Mouse (Mus musculus): ENCODE results near the gene Lgr4.

The Lgr4 gene

DNA sequence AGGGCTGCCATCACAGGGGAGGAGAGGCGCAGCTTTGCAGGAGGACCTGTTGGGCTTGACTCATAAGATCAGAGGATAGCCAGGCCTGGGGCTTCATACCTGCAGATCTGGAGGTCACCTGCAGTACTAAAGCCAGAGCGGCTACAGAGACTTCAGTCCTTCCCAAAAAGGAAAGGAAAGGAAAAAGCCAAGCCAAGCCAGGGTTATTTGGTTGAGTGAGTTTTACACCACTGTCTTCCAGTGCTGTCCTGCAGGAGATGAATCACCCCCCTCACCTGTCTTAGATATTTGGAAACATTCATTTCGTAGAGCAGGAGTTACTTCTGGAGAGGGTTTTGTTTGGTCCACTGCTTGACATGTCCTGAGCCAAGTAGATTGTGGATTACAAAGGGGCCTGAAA is 15.7 kb downstream of the Lgr4 start:
- Histone ChIP-seq H3K4me1 (replicated peaks; ENCODE audit: low read depth, low read length) (peaks cover 84% of the 10 kb centered on the region), H3K36me3 (ENCODE audit: insufficient read depth, low read length) (peaks cover 49% of the 10 kb centered on the region), H3K9me3 (ENCODE audit: low read length) (no peaks in the 10 kb centered on the region), H3K4me3 (replicated peaks; ENCODE audit: low read length) (no peak overlapping the region), H3K27me3 (ENCODE audit: insufficient read depth, low read length) (no peaks in the 10 kb centered on the region)
- TF ChIP-seq POU5F1 (IDR thresholded peaks at IDR 0.05; ENCODE audit: borderline replicate concordance, low read length) (no peak), CTCF (conservative IDR thresholded peaks at IDR 0.05; ENCODE audit: low read length) (no peak), NANOG (IDR thresholded peaks at IDR 0.05; ENCODE audit: borderline replicate concordance, low read length) (no peak)

DNA sequence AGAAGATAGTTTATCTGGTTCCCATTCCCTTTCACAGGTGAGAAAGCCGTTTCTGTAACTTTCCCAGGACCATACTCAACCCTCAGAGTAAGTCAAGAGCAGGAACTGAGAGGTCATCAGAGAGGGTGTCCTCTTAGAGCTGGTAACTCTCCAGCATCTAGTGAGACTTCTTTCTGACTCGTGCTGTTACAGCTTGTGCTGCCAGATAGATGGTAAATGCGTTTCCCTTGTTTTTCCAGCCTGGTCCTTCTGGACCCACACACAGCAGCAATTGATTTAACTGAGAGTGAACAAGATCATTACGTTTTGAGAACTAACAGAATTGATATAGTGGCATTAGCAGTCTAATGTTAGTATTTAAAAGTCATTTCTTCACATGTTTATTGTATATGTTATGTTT is 16.6 kb downstream of the Lgr4 start:
- H3K4me3 ChIP-seq (replicated peaks; ENCODE audit: low read length) = no peak overlapping the region
- no peak for TF ChIP-seq POU5F1 (IDR thresholded peaks at IDR 0.05; ENCODE audit: borderline replicate concordance, low read length)
- no peak for TF ChIP-seq NANOG (IDR thresholded peaks at IDR 0.05; ENCODE audit: borderline replicate concordance, low read length)
- TF ChIP-seq CTCF (conservative IDR thresholded peaks at IDR 0.05; ENCODE audit: low read length) = no peak
- H3K4me1 ChIP-seq (replicated peaks; ENCODE audit: low read depth, low read length) = peaks cover 77% of the 10 kb centered on the region
- no peaks in the 10 kb centered on the region for H3K27me3 ChIP-seq (ENCODE audit: insufficient read depth, low read length)
- H3K9me3 ChIP-seq (ENCODE audit: low read length) = no peaks in the 10 kb centered on the region
- H3K36me3 ChIP-seq (ENCODE audit: insufficient read depth, low read length) = peaks cover 43% of the 10 kb centered on the region

DNA sequence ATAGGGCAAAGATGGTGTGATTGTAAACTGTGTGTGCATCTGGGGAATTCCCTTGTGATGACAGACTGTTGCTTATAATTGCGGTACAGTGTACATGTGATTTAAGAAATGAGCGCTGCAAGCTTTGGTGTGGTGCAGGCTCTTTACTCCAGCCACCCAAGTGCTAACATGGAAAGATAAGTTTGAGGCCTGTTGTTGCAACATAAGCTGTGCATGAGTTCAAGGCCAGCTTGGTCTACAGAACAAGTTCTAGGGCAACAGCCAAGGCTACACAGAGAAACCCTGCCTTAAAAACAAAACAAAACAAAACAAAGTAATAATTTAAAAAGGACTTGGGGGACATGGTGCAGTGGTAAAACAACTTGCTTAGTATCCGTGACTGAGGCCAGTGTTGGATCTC is 17.7 kb downstream of the Lgr4 start:
- no peak overlapping the region for H3K4me3 ChIP-seq (replicated peaks; ENCODE audit: low read length)
- no peaks in the 10 kb centered on the region for H3K9me3 ChIP-seq (ENCODE audit: low read length)
- peaks cover 77% of the 10 kb centered on the region for H3K4me1 ChIP-seq (replicated peaks; ENCODE audit: low read depth, low read length)
- TF ChIP-seq NANOG (IDR thresholded peaks at IDR 0.05; ENCODE audit: borderline replicate concordance, low read length) (no peak), CTCF (conservative IDR thresholded peaks at IDR 0.05; ENCODE audit: low read length) (no peak), POU5F1 (IDR thresholded peaks at IDR 0.05; ENCODE audit: borderline replicate concordance, low read length) (no peak)
- H3K36me3 ChIP-seq (ENCODE audit: insufficient read depth, low read length) = peaks cover 39% of the 10 kb centered on the region
- H3K27me3 ChIP-seq (ENCODE audit: insufficient read depth, low read length) = no peaks in the 10 kb centered on the region

DNA sequence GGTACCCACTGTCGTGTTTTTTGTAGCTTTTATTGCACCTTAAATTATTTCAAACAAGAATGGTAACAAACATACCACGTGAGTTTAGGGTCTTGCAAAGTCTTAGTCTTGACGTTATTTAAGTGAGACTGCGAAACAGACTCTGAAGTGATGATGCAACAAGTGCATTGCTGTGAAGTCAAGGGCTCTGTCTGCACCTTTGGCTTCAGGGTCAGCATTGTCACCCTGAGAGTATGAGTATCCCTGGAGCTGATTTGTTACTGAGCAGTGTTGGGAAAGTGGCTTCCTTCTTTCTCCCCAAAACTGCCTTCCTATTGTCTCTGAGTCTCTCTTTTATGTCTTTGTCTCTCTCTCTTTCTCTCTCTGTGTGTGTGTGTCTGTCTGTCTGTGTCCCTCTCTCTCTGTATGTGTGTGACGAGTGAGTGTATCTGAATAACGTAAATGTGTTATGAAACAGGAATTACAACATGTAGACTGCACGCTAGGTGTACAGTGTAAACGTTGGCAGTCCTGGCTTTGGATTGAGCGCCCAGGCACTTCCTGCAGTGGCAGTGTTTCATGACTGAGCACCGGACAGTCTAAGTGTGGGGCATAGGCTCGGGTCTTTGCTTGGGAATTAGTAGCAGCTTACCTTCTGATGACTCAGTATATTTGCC is 18.4 kb downstream of the Lgr4 start:
- no peaks in the 10 kb centered on the region for H3K27me3 ChIP-seq (ENCODE audit: insufficient read depth, low read length)
- H3K4me1 ChIP-seq (replicated peaks; ENCODE audit: low read depth, low read length) = peaks cover 73% of the 10 kb centered on the region
- H3K36me3 ChIP-seq (ENCODE audit: insufficient read depth, low read length) = peaks cover 39% of the 10 kb centered on the region
- TF ChIP-seq CTCF (conservative IDR thresholded peaks at IDR 0.05; ENCODE audit: low read length) = no peak
- no peak for TF ChIP-seq POU5F1 (IDR thresholded peaks at IDR 0.05; ENCODE audit: borderline replicate concordance, low read length)
- TF ChIP-seq NANOG (IDR thresholded peaks at IDR 0.05; ENCODE audit: borderline replicate concordance, low read length) = no peak
- H3K9me3 ChIP-seq (ENCODE audit: low read length) = no peaks in the 10 kb centered on the region
- no peak overlapping the region for H3K4me3 ChIP-seq (replicated peaks; ENCODE audit: low read length)

DNA sequence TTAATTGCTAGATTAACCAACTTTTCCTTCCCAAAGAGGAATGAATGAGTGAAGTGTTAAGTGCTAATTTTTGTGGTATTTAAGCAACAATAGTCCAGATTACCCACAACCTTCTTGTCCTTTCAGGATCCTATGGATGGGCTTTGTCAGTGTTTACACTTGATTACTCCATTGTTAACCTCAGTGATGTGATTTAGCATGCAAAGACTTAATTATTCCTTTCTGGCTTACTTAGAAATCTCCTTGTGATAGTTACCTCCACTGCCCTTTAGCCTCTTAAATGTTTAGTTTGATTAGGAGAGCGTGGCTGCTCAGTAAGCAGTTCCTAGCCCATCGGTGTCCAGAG is 18.9 kb downstream of the Lgr4 start:
- H3K36me3 ChIP-seq (ENCODE audit: insufficient read depth, low read length) = peaks cover 39% of the 10 kb centered on the region
- peaks cover 72% of the 10 kb centered on the region for H3K4me1 ChIP-seq (replicated peaks; ENCODE audit: low read depth, low read length)
- peak; percentile 93 for TF ChIP-seq NANOG (IDR thresholded peaks at IDR 0.05; ENCODE audit: borderline replicate concordance, low read length)
- TF ChIP-seq POU5F1 (IDR thresholded peaks at IDR 0.05; ENCODE audit: borderline replicate concordance, low read length) = no peak
- no peaks in the 10 kb centered on the region for H3K9me3 ChIP-seq (ENCODE audit: low read length)
- H3K27me3 ChIP-seq (ENCODE audit: insufficient read depth, low read length) = no peaks in the 10 kb centered on the region
- no peak overlapping the region for H3K4me3 ChIP-seq (replicated peaks; ENCODE audit: low read length)

DNA sequence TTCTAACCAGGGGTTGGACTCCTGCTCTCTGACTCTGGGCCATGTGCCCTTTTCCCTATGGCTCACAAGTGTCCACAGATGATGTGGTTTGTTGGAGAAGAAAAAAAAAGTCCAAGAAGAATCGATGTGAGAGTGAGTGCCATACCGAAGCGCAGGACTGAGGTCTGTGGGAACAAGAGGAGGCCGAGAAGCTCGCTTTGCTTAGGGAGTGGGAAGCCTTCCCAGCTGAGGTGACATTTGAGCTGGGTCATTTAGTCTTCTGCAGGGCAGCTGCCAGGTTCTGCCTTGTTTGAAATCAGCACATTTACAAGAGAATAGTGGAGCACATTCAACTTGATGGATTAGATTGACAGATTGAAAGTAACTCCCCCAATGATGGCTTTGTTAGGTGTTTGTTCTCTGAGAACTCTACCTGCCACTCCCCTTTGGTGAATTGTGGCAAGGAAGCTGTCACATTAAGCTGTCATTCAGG is 24.6 kb downstream of the Lgr4 start:
- H3K36me3 ChIP-seq (ENCODE audit: insufficient read depth, low read length) = 0 out of 2 replicates have a peak, but pooled peaks cover 9% of the 10 kb centered on the region
- no peaks in the 10 kb centered on the region for H3K27me3 ChIP-seq (ENCODE audit: insufficient read depth, low read length)
- H3K4me3 ChIP-seq (replicated peaks; ENCODE audit: low read length) = peak overlapping the region; percentile 52
- peaks cover 72% of the 10 kb centered on the region for H3K4me1 ChIP-seq (replicated peaks; ENCODE audit: low read depth, low read length)
- H3K9me3 ChIP-seq (ENCODE audit: low read length) = no peaks in the 10 kb centered on the region
- TF ChIP-seq POU5F1 (IDR thresholded peaks at IDR 0.05; ENCODE audit: borderline replicate concordance, low read length) = no peak
- peak; percentile 95 for TF ChIP-seq NANOG (IDR thresholded peaks at IDR 0.05; ENCODE audit: borderline replicate concordance, low read length)

DNA sequence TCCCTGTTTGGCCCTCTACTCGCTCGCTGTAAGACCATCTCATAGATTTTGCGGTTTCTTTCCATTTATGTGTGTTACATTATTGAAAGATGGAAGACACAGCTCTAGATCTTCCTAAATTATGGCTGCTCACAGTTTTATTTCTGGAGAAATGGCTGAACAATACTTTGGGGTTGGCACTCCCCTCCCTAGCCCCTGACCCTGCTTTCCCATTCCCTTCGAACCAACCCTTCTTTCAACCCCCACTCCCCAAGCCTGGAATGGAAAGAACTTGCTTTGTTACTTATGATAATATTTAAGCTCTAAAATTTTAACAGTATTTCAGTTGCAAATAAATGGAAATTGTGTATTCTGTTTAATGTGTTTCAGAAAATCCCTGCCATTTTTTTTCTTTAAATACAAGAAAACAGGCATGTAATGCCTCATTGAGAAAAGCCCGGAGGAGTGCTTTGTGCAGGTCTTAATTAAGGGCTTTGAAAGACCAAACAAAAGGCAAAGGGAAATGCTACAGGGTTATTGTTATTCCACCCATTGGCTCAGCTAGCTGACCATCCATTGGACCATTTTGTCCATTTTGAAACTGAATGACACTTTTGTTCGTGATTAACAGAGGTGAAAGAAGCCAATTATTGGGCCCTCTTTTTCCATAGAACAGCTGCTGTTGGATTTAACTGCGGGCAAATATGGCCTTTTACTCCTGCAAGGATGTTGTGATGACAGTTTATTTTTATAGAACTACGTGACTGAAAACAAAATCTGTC is 25.5 kb downstream of the Lgr4 start:
- no peaks in the 10 kb centered on the region for H3K27me3 ChIP-seq (ENCODE audit: insufficient read depth, low read length)
- H3K4me3 ChIP-seq (replicated peaks; ENCODE audit: low read length) = peak overlapping the region; percentile 52
- H3K36me3 ChIP-seq (ENCODE audit: insufficient read depth, low read length) = 0 out of 2 replicates have a peak, but pooled peaks cover 9% of the 10 kb centered on the region
- H3K4me1 ChIP-seq (replicated peaks; ENCODE audit: low read depth, low read length) = peaks cover 76% of the 10 kb centered on the region
- TF ChIP-seq NANOG (IDR thresholded peaks at IDR 0.05; ENCODE audit: borderline replicate concordance, low read length) (peak; percentile 99), POU5F1 (IDR thresholded peaks at IDR 0.05; ENCODE audit: borderline replicate concordance, low read length) (peak; percentile 34; the same call in 1 of the 2 replicates), CTCF (conservative IDR thresholded peaks at IDR 0.05; ENCODE audit: low read length) (no peak)
- no peaks in the 10 kb centered on the region for H3K9me3 ChIP-seq (ENCODE audit: low read length)

DNA sequence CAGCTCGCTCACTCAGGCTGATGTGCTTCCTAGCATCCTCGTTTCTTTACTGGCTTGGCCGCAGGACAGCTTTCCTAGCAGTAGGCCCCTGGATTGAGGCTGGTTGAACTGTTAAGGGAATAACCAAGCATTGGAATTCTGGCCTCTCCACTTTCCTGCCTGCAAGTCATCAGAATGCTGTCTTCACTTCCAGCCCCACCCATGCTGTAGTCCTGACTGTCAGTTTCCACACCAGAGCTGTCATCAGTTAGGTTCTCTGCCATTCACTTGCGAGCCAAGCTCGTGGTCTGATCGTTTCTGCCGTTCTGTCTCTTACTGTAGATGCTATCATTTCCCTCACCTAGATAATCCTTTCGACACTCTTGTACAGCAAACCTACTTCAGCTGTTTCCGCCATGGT is 27.5 kb downstream of the Lgr4 start:
- peaks cover 16% of the 10 kb centered on the region; the same call in 1 of the 2 replicates for H3K36me3 ChIP-seq (ENCODE audit: insufficient read depth, low read length)
- peak overlapping the region; percentile 8; the same call in 1 of the 2 replicates for H3K4me3 ChIP-seq (replicated peaks; ENCODE audit: low read length)
- H3K27me3 ChIP-seq (ENCODE audit: insufficient read depth, low read length) = no peaks in the 10 kb centered on the region

More for the DNA sequence above, 27.5 kb downstream of the Lgr4 start:
- Histone ChIP-seq H3K4me1 (replicated peaks; ENCODE audit: low read depth, low read length) (peaks cover 88% of the 10 kb centered on the region), H3K9me3 (ENCODE audit: low read length) (no peaks in the 10 kb centered on the region)
- TF ChIP-seq NANOG (IDR thresholded peaks at IDR 0.05; ENCODE audit: borderline replicate concordance, low read length) (no peak), CTCF (conservative IDR thresholded peaks at IDR 0.05; ENCODE audit: low read length) (no peak), POU5F1 (IDR thresholded peaks at IDR 0.05; ENCODE audit: borderline replicate concordance, low read length) (no peak)
